Mouse (Mus musculus): ENCODE measurements around the gene Enpp5. TPM values are rescaled to one million over a fixed set of nuclear protein-coding genes. Genes with fewer than 3 reads are reported as not detected.

The Enpp5 gene
- polyA plus RNA-seq, 1 experiment, result 16.2 TPM

DNA sequence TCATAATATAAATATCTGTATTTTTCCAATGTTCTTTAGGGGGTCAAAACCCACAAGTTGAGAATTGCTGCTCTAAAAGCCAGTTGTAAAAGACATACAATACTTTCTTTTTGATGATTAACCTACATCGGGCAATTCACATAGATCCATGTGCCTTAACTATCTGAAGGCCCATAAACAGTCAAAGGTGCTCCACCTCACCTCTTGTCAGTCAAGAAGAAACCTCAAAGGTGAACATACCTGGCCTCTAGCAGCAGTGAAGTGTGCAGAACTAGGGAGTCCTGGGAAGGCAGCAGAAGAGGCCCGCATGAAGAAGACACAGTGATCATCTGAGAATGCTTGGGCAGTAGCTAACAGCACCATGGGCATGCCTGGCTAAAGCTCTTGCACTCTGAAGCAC, 38.2 kb upstream of the Enpp5 start:
- Histone ChIP-seq H3K27me3 (ENCODE audit: control insufficient read depth, insufficient read depth, low read length, poor library complexity, severe bottlenecking) (no peaks in the 10 kb centered on the region), H3K27ac (ENCODE audit: insufficient read depth, low read length) (no peak overlapping the region), H3K4me3 (ENCODE audit: low read depth, low read length) (no peak overlapping the region), H3K36me3 (ENCODE audit: control insufficient read depth, insufficient read depth, low read length, poor library complexity, severe bottlenecking) (no peaks in the 10 kb centered on the region), H3K9me3 (replicated peaks; ENCODE audit: control insufficient read depth, insufficient read depth, low read length, poor library complexity, severe bottlenecking) (no peaks in the 10 kb centered on the region), H3K9ac (ENCODE audit: low read depth, poor library complexity, severe bottlenecking) (no peak overlapping the region), H3K4me1 (ENCODE audit: control insufficient read depth, insufficient read depth, low read length) (no peaks in the 10 kb centered on the region)
- TF ChIP-seq CTCF (IDR thresholded peaks at IDR 0.05; ENCODE audit: low read depth, low read length), result no peak
- TF ChIP-seq EP300 (IDR thresholded peaks at IDR 0.05; ENCODE audit: insufficient read depth, low read depth, low read length), result no peak
- no peak for TF ChIP-seq POLR2A (IDR thresholded peaks at IDR 0.05; ENCODE audit: insufficient read depth, low read length)

DNA sequence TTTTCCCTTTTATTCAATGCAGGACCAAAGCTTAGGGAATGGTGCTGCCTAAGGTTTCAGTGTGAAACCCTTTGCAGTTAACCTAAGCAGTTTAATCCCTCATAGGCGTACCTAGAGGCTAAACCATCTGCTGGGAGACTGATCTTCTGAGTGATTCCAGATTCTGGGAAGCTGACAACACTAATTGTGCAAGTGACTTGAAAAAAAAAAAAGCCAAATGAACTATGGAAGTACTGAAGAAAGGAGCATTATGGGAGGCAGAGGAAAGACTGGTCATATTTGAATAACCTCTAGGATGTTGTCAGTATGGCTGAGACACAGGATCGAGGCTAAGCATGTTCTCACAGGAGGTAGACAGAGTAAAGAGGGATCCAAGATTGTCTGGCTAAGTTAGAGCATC, 36.3 kb upstream of the Enpp5 start:
- Histone ChIP-seq H3K4me1 (ENCODE audit: control insufficient read depth, insufficient read depth, low read length) (no peaks in the 10 kb centered on the region), H3K9me3 (replicated peaks; ENCODE audit: control insufficient read depth, insufficient read depth, low read length, poor library complexity, severe bottlenecking) (no peaks in the 10 kb centered on the region), H3K27ac (ENCODE audit: insufficient read depth, low read length) (no peak overlapping the region), H3K27me3 (ENCODE audit: control insufficient read depth, insufficient read depth, low read length, poor library complexity, severe bottlenecking) (no peaks in the 10 kb centered on the region), H3K4me3 (ENCODE audit: low read depth, low read length) (no peak overlapping the region), H3K9ac (ENCODE audit: low read depth, poor library complexity, severe bottlenecking) (no peak overlapping the region), H3K36me3 (ENCODE audit: control insufficient read depth, insufficient read depth, low read length, poor library complexity, severe bottlenecking) (no peaks in the 10 kb centered on the region)
- TF ChIP-seq EP300 (IDR thresholded peaks at IDR 0.05; ENCODE audit: insufficient read depth, low read depth, low read length), result no peak
- no peak for TF ChIP-seq POLR2A (IDR thresholded peaks at IDR 0.05; ENCODE audit: insufficient read depth, low read length)
- no peak for TF ChIP-seq CTCF (IDR thresholded peaks at IDR 0.05; ENCODE audit: low read depth, low read length)

DNA sequence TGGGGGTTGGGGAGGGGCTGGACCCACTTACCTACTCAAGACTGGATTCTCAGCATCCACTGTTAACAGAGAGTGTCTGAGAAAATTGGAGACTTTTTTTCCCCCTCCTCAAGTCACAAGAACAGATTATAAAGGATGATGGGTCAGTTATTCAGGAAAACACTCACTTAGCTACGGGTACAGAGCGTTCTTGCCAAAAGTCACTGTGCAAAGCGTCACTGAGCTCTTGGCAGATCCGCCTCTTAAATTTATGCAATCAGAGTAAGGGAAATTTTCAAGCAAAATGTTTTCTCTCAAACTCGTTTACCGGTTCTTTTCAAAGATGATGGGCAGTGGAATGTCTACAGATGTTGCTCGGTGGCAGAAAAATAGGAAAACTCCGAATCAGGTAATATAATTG, 35.8 kb upstream of the Enpp5 start:
- no peaks in the 10 kb centered on the region for H3K36me3 ChIP-seq (ENCODE audit: control insufficient read depth, insufficient read depth, low read length, poor library complexity, severe bottlenecking)
- H3K4me3 ChIP-seq (ENCODE audit: low read depth, low read length), result no peak overlapping the region
- H3K27me3 ChIP-seq (ENCODE audit: control insufficient read depth, insufficient read depth, low read length, poor library complexity, severe bottlenecking), result no peaks in the 10 kb centered on the region
- no peaks in the 10 kb centered on the region for H3K4me1 ChIP-seq (ENCODE audit: control insufficient read depth, insufficient read depth, low read length)
- no peaks in the 10 kb centered on the region for H3K9me3 ChIP-seq (replicated peaks; ENCODE audit: control insufficient read depth, insufficient read depth, low read length, poor library complexity, severe bottlenecking)
- TF ChIP-seq POLR2A (IDR thresholded peaks at IDR 0.05; ENCODE audit: insufficient read depth, low read length) (no peak), EP300 (IDR thresholded peaks at IDR 0.05; ENCODE audit: insufficient read depth, low read depth, low read length) (no peak), CTCF (IDR thresholded peaks at IDR 0.05; ENCODE audit: low read depth, low read length) (no peak)
- no peak overlapping the region for H3K27ac ChIP-seq (ENCODE audit: insufficient read depth, low read length)
- H3K9ac ChIP-seq (ENCODE audit: low read depth, poor library complexity, severe bottlenecking), result no peak overlapping the region

DNA sequence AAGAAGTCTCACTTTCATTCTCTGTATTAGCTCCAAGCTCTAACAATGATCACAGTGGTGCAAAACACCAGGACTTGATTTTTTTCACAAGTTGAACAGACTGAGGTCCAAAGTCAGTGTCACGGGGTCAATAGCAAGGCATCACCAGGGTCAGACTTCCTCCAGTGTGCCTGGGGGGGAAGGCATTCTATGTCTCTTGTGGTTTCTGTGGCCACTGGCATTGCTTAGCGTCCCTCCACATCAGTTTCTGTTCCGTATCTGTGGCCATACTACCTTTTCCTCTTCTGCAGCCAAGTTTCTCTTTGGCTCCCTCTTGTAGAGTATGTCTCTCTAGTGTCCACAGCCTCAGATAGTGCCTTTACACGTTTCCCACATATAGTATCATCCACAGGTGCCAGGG, 25.2 kb upstream of the Enpp5 start:
- Histone ChIP-seq H3K4me1 (ENCODE audit: control insufficient read depth, insufficient read depth, low read length) (no peaks in the 10 kb centered on the region), H3K36me3 (ENCODE audit: control insufficient read depth, insufficient read depth, low read length, poor library complexity, severe bottlenecking) (no peaks in the 10 kb centered on the region), H3K4me3 (ENCODE audit: low read depth, low read length) (no peak overlapping the region), H3K27ac (ENCODE audit: insufficient read depth, low read length) (no peak overlapping the region), H3K9me3 (replicated peaks; ENCODE audit: control insufficient read depth, insufficient read depth, low read length, poor library complexity, severe bottlenecking) (no peaks in the 10 kb centered on the region), H3K27me3 (ENCODE audit: control insufficient read depth, insufficient read depth, low read length, poor library complexity, severe bottlenecking) (no peaks in the 10 kb centered on the region), H3K9ac (ENCODE audit: low read depth, poor library complexity, severe bottlenecking) (no peak overlapping the region)
- TF ChIP-seq CTCF (IDR thresholded peaks at IDR 0.05; ENCODE audit: low read depth, low read length) (no peak), EP300 (IDR thresholded peaks at IDR 0.05; ENCODE audit: insufficient read depth, low read depth, low read length) (no peak), POLR2A (IDR thresholded peaks at IDR 0.05; ENCODE audit: insufficient read depth, low read length) (no peak)

DNA sequence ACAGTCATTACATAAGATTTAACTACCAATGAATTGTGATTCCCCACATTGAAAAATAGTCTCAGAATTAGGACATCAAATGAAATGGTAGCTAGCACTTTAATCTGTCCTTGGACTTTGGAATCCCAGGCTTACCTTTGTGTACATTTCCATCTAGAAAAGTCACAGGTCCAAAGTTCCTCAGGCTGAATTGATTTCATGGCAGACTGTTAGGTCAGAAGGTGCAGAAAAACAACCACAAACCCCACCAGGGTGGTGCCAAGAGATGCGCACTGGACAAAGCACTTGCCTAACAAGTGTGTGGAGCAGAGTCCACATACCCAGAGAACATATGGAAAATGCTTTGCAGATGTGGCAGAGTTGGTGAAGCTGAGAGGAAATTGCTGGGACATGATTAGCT, 21.5 kb upstream of the Enpp5 start:
- no peak overlapping the region for H3K27ac ChIP-seq (ENCODE audit: insufficient read depth, low read length)
- H3K4me3 ChIP-seq (ENCODE audit: low read depth, low read length), result no peak overlapping the region
- no peaks in the 10 kb centered on the region for H3K27me3 ChIP-seq (ENCODE audit: control insufficient read depth, insufficient read depth, low read length, poor library complexity, severe bottlenecking)
- no peaks in the 10 kb centered on the region for H3K4me1 ChIP-seq (ENCODE audit: control insufficient read depth, insufficient read depth, low read length)
- TF ChIP-seq CTCF (IDR thresholded peaks at IDR 0.05; ENCODE audit: low read depth, low read length) (no peak), POLR2A (IDR thresholded peaks at IDR 0.05; ENCODE audit: insufficient read depth, low read length) (no peak), EP300 (IDR thresholded peaks at IDR 0.05; ENCODE audit: insufficient read depth, low read depth, low read length) (no peak)
- H3K9me3 ChIP-seq (replicated peaks; ENCODE audit: control insufficient read depth, insufficient read depth, low read length, poor library complexity, severe bottlenecking), result no peaks in the 10 kb centered on the region
- H3K36me3 ChIP-seq (ENCODE audit: control insufficient read depth, insufficient read depth, low read length, poor library complexity, severe bottlenecking), result no peaks in the 10 kb centered on the region
- no peak overlapping the region for H3K9ac ChIP-seq (ENCODE audit: low read depth, poor library complexity, severe bottlenecking)

DNA sequence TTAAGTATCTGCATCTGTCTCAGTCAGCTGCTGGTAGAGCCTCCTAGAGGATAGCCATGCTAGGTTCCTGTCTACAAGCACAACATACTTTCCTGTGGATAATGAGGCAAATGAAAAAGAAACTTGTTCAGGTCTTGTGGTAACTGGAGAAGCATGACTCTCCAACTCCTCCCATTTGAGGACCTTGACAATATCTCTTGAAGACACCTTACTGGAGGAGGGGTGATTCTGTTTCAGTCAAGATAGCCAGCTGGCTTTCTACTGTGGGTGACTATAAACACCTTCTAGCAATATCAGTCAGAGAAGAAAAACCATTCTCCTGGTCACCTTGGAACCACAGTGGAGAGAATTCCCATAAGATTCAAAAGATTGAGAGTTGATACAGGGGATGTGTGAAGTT, 20.5 kb upstream of the Enpp5 start:
- H3K9ac ChIP-seq (ENCODE audit: low read depth, poor library complexity, severe bottlenecking), result no peak overlapping the region
- H3K27ac ChIP-seq (ENCODE audit: insufficient read depth, low read length), result no peak overlapping the region
- H3K4me3 ChIP-seq (ENCODE audit: low read depth, low read length), result no peak overlapping the region
- no peaks in the 10 kb centered on the region for H3K36me3 ChIP-seq (ENCODE audit: control insufficient read depth, insufficient read depth, low read length, poor library complexity, severe bottlenecking)
- H3K9me3 ChIP-seq (replicated peaks; ENCODE audit: control insufficient read depth, insufficient read depth, low read length, poor library complexity, severe bottlenecking), result no peaks in the 10 kb centered on the region
- no peak for TF ChIP-seq EP300 (IDR thresholded peaks at IDR 0.05; ENCODE audit: insufficient read depth, low read depth, low read length)
- no peak for TF ChIP-seq POLR2A (IDR thresholded peaks at IDR 0.05; ENCODE audit: insufficient read depth, low read length)
- TF ChIP-seq CTCF (IDR thresholded peaks at IDR 0.05; ENCODE audit: low read depth, low read length), result no peak
- no peaks in the 10 kb centered on the region for H3K4me1 ChIP-seq (ENCODE audit: control insufficient read depth, insufficient read depth, low read length)
- H3K27me3 ChIP-seq (ENCODE audit: control insufficient read depth, insufficient read depth, low read length, poor library complexity, severe bottlenecking), result no peaks in the 10 kb centered on the region
